In genomic region chr7:68621080-68621479, GRCm38 (mm10) we compare ENCODE assay signal across 20 mouse cellular contexts.
"Had no signal": no experiment of that assay in that cellular context is flagged by ENCODE, and none has a peak within 500 bp of the region (broad histone marks: within the 10 kb centered on the region; RNA-seq: fewer than 3 reads in every experiment).

No protein-coding gene starts in this region.

- H3K4me1 ChIP-seq: lung, embryonic 15.5 days; midbrain, embryonic 10.5 days; midbrain, embryonic 12.5 days; neural tube, embryonic 12.5 days had no signal

- H3K4me3 ChIP-seq: lung, embryonic 15.5 days; midbrain, embryonic 10.5 days; midbrain, embryonic 12.5 days; myocyte; neural tube, embryonic 12.5 days had no signal

- H3K27ac ChIP-seq: lung, embryonic 15.5 days; midbrain, embryonic 10.5 days; midbrain, embryonic 12.5 days; neural tube, embryonic 12.5 days had no signal

- ATAC-seq: liver, postnatal 0 days; lung, postnatal 0 days; midbrain, embryonic 16.5 days had no signal

- H3K27me3 ChIP-seq: lung, embryonic 15.5 days; midbrain, embryonic 12.5 days; neural tube, embryonic 12.5 days had no signal

- H3K36me3 ChIP-seq: lung, embryonic 15.5 days; midbrain, embryonic 10.5 days; midbrain, embryonic 12.5 days; neural tube, embryonic 12.5 days had no signal

- DNase-seq: liver, postnatal 0 days; lung, adult 2 months; lung, postnatal 14 days; lung, postnatal 4 days; midbrain, embryonic 14.5 days; retina, postnatal 1 day; right cerebral cortex, adult 18-20 months; right cerebral cortex, postnatal 25 days; right cerebral cortex, postnatal 4 days; spleen, adult 18-20 months; thymus, adult 18-20 months; thymus, postnatal 14 days; thymus, postnatal 36 days had no signal

- H3K9ac ChIP-seq: liver, postnatal 0 days; lung, embryonic 15.5 days; midbrain, embryonic 12.5 days; neural tube, embryonic 12.5 days had no signal

- H3K4me2 ChIP-seq: lung, embryonic 15.5 days; midbrain, embryonic 12.5 days; neural tube, embryonic 12.5 days had no signal

- H3K9me3 ChIP-seq: lung, embryonic 15.5 days; midbrain, embryonic 10.5 days; midbrain, embryonic 12.5 days; neural tube, embryonic 12.5 days had no signal
